Mouse (Mus musculus): Measurements from ENCODE around the gene Mief2. TPM values are rescaled to one million over a fixed set of nuclear protein-coding genes. Genes with fewer than 3 reads are reported as not detected.

Gene Mief2
- polyA plus RNA-seq, 1 experiment from 2014 or later: 19.0 TPM

DNA sequence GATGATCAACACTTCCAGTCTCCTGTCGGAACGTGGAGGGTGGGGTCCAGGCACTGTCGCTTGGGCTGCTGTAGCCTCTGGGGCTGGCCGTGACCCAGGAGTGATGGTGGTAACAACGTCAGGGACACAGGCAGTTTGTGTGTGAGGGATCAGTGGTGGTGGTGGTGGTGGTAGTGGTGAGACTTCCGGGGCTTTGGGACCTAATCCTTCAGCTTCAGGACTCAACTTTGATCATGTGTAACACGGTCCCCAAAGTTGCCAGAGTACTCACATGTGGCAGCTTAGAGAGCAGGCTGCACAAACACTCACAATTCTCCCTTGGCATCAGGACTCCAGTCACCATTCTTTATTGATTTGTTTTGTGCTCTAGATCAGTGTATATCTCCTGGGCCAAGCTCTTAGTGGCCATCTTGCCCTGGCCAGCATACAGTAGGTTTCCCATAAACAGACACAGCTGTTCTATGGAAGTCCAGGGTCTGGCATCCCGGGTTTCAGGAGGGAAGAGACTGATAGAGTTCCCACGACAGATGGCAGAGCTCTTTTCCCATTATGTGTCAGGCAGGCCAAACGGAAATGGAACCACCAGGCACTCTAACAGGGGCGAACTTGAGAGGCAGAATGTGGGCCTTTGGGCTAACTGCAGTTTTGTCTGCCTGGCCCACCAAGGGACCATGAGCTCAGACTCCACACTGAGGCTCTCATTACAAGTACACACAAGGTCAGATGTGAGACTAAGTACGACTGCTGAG lies 632 bp upstream of the Mief2 start:
- peaks cover 50% of the 10 kb centered on the region for H3K36me3 ChIP-seq (ENCODE audit: control insufficient read depth, insufficient read depth, low read length)
- ATAC-seq (ENCODE audit: insufficient number of reproducible peaks, insufficient read depth, low FRiP score, low read depth): no peak

DNA sequence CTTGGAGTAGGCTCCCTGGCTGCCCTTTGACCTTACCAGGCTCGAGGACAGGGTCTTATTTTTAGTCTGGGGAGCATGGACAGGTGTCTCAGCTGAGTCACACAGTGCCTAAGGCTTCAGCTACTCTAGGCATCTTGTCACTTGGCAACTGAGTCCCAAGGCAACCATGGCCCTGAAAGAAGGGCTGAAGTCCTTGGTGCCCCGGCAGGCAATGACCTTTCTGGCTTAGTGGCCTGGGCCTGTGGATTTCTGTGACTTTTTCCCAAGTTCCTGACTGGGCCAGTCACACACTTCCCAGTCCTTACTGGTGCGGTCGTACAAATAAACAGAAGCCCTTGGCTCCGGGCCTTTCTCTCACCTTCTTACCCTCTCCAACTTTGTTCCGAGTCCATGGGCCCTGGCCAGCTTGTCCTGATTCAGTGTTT lies 1.0 kb downstream of the Mief2 start:
- H3K9me3 ChIP-seq (ENCODE audit: control insufficient read depth, low read length): no peaks in the 10 kb centered on the region
- H3K36me3 ChIP-seq (ENCODE audit: control insufficient read depth, insufficient read depth, low read length): peaks cover 48% of the 10 kb centered on the region
- no peaks in the 10 kb centered on the region for H3K27me3 ChIP-seq (ENCODE audit: control insufficient read depth, insufficient read depth, low read length)
- H3K4me1 ChIP-seq (ENCODE audit: control insufficient read depth in 2 of 2, insufficient read depth in 2 of 2, low read length in 2 of 2): peaks cover 13 to 25% of the 10 kb centered on the region in 2 experiments
- H3K4me2 ChIP-seq (ENCODE audit: low read length): peak overlapping the region; percentile 80
- 62% methylated on average over 6 of the region's 6 CpGs for WGBS
- 0 out of 4 replicates have a peak overlapping the region, but pooled peaks of 1 of the 2 experiments have one; percentile 91 for H3K27ac ChIP-seq (replicated peaks in 1 of 2; ENCODE audit: control insufficient read depth in 1 of 2, insufficient read depth in 1 of 2, low read depth in 2 of 2, low read length in 2 of 2)
- H3K4me3 ChIP-seq (ENCODE audit: control insufficient read depth in 1 of 2, insufficient read depth in 1 of 2, low read depth in 1 of 2, low read length in 2 of 2): peak overlapping the region in 1 of 2 experiments; percentile 89; a peak in 1 of 4 replicates
- ATAC-seq (ENCODE audit: insufficient number of reproducible peaks, insufficient read depth, low FRiP score, low read depth): no peak
- H3K9ac ChIP-seq (ENCODE audit: low read length): peak overlapping the region; percentile 81

More for the DNA sequence above, 632 bp upstream of the Mief2 start:
- H3K9ac ChIP-seq (ENCODE audit: low read length): peak overlapping the region; percentile 94
- H3K27me3 ChIP-seq (ENCODE audit: control insufficient read depth, insufficient read depth, low read length): no peaks in the 10 kb centered on the region
- WGBS: 4% methylated on average over 12 of the region's 12 CpGs
- peak overlapping the region; percentile 84 to 91 for H3K27ac ChIP-seq (replicated peaks in 1 of 2; ENCODE audit: control insufficient read depth in 1 of 2, insufficient read depth in 1 of 2, low read depth in 2 of 2, low read length in 2 of 2)
- H3K4me1 ChIP-seq (ENCODE audit: control insufficient read depth in 2 of 2, insufficient read depth in 2 of 2, low read length in 2 of 2): peaks cover 13 to 25% of the 10 kb centered on the region in 2 experiments
- H3K4me2 ChIP-seq (ENCODE audit: low read length): peak overlapping the region; percentile 80
- H3K4me3 ChIP-seq (ENCODE audit: control insufficient read depth in 1 of 2, insufficient read depth in 1 of 2, low read depth in 1 of 2, low read length in 2 of 2): peak overlapping the region; percentile 83 to 89
- H3K9me3 ChIP-seq (ENCODE audit: control insufficient read depth, low read length): no peaks in the 10 kb centered on the region

- H3K4me2 ChIP-seq (ENCODE audit: low read length): no peak overlapping the region
- H3K4me1 ChIP-seq (ENCODE audit: control insufficient read depth in 2 of 2, insufficient read depth in 2 of 2, low read length in 2 of 2): peaks cover 13 to 25% of the 10 kb centered on the region in 2 experiments
- no peak for ATAC-seq (ENCODE audit: insufficient number of reproducible peaks, insufficient read depth, low FRiP score, low read depth)
- H3K4me3 ChIP-seq (ENCODE audit: control insufficient read depth in 1 of 2, insufficient read depth in 1 of 2, low read depth in 1 of 2, low read length in 2 of 2): no peak overlapping the region
- no peak overlapping the region for H3K9ac ChIP-seq (ENCODE audit: low read length)
- peaks cover 39% of the 10 kb centered on the region for H3K36me3 ChIP-seq (ENCODE audit: control insufficient read depth, insufficient read depth, low read length)
- H3K27me3 ChIP-seq (ENCODE audit: control insufficient read depth, insufficient read depth, low read length): no peaks in the 10 kb centered on the region
- no peaks in the 10 kb centered on the region for H3K9me3 ChIP-seq (ENCODE audit: control insufficient read depth, low read length)
- WGBS: 85% methylated on average over 9 of the region's 9 CpGs
- no peak overlapping the region for H3K27ac ChIP-seq (replicated peaks in 1 of 2; ENCODE audit: control insufficient read depth in 1 of 2, insufficient read depth in 1 of 2, low read depth in 2 of 2, low read length in 2 of 2)
Observed at GRCm38 (mm10) chr11:60730169-60730568, 2.0 kb downstream of the Mief2 start.

- Histone ChIP-seq H3K9ac (ENCODE audit: low read length) (no peak overlapping the region), H3K27ac (replicated peaks in 1 of 2; ENCODE audit: control insufficient read depth in 1 of 2, insufficient read depth in 1 of 2, low read depth in 2 of 2, low read length in 2 of 2) (no peak overlapping the region), H3K27me3 (ENCODE audit: control insufficient read depth, insufficient read depth, low read length) (no peaks in the 10 kb centered on the region), H3K4me1 (ENCODE audit: control insufficient read depth in 2 of 2, insufficient read depth in 2 of 2, low read length in 2 of 2) (peaks cover 10 to 20% of the 10 kb centered on the region in 2 experiments), H3K36me3 (ENCODE audit: control insufficient read depth, insufficient read depth, low read length) (peaks cover 39% of the 10 kb centered on the region), H3K4me2 (ENCODE audit: low read length) (no peak overlapping the region), H3K9me3 (ENCODE audit: control insufficient read depth, low read length) (no peaks in the 10 kb centered on the region), H3K4me3 (ENCODE audit: control insufficient read depth in 1 of 2, insufficient read depth in 1 of 2, low read depth in 1 of 2, low read length in 2 of 2) (no peak overlapping the region)
- ATAC-seq (ENCODE audit: insufficient number of reproducible peaks, insufficient read depth, low FRiP score, low read depth): no peak
- whole genome bisulfite sequencing: 88% methylated on average over 14 of the region's 14 CpGs
Observed at GRCm38 (mm10) chr11:60731251-60731650, 3.1 kb downstream of the Mief2 start.

DNA sequence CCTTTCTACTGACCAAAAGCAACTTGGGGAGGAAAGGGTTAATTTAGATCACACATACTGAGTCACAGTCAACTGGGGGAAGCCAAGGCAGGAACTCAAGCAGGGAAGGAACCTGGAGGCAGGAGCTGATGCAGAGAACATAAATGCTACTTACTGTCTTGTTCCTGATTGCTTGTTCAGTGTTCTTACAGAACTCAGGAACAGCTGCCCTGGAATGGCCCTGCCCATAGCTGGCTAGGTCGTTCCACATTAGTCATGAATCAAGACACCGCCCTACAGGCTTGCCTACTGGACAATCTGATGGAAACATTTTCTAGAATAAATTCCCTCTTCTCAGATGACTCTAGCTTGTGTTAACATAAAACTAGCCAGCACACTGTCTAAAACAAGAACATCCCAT lies 6.0 kb downstream of the Mief2 start:
- no peak overlapping the region for H3K4me2 ChIP-seq (ENCODE audit: low read length)
- H3K4me3 ChIP-seq (ENCODE audit: control insufficient read depth in 1 of 2, insufficient read depth in 1 of 2, low read depth in 1 of 2, low read length in 2 of 2): no peak overlapping the region
- no peak for ATAC-seq (ENCODE audit: insufficient number of reproducible peaks, insufficient read depth, low FRiP score, low read depth)
- H3K27me3 ChIP-seq (ENCODE audit: control insufficient read depth, insufficient read depth, low read length): no peaks in the 10 kb centered on the region
- WGBS: 63% methylated on average over 2 of the region's 2 CpGs
- H3K4me1 ChIP-seq (ENCODE audit: control insufficient read depth in 2 of 2, insufficient read depth in 2 of 2, low read length in 2 of 2): peaks cover 1 to 4% of the 10 kb centered on the region in 2 experiments
- H3K9me3 ChIP-seq (ENCODE audit: control insufficient read depth, low read length): no peaks in the 10 kb centered on the region
- H3K36me3 ChIP-seq (ENCODE audit: control insufficient read depth, insufficient read depth, low read length): peaks cover 39% of the 10 kb centered on the region
- no peak overlapping the region for H3K27ac ChIP-seq (replicated peaks in 1 of 2; ENCODE audit: control insufficient read depth in 1 of 2, insufficient read depth in 1 of 2, low read depth in 2 of 2, low read length in 2 of 2)
- H3K9ac ChIP-seq (ENCODE audit: low read length): no peak overlapping the region

- H3K27ac ChIP-seq (replicated peaks in 1 of 2; ENCODE audit: control insufficient read depth in 1 of 2, insufficient read depth in 1 of 2, low read depth in 2 of 2, low read length in 2 of 2): no peak overlapping the region
- no peak for ATAC-seq (ENCODE audit: insufficient number of reproducible peaks, insufficient read depth, low FRiP score, low read depth)
- no peak overlapping the region for H3K9ac ChIP-seq (ENCODE audit: low read length)
- 82% methylated on average over 5 of the region's 5 CpGs for WGBS
- H3K27me3 ChIP-seq (ENCODE audit: control insufficient read depth, insufficient read depth, low read length): no peaks in the 10 kb centered on the region
- no peaks in the 10 kb centered on the region for H3K9me3 ChIP-seq (ENCODE audit: control insufficient read depth, low read length)
- H3K4me2 ChIP-seq (ENCODE audit: low read length): no peak overlapping the region
- H3K4me3 ChIP-seq (ENCODE audit: control insufficient read depth in 1 of 2, insufficient read depth in 1 of 2, low read depth in 1 of 2, low read length in 2 of 2): no peak overlapping the region
- peaks cover 46% of the 10 kb centered on the region for H3K36me3 ChIP-seq (ENCODE audit: control insufficient read depth, insufficient read depth, low read length)
- H3K4me1 ChIP-seq (ENCODE audit: control insufficient read depth in 2 of 2, insufficient read depth in 2 of 2, low read length in 2 of 2): no peaks in the 10 kb centered on the region; a peak in 1 of 4 replicates
Observed at GRCm38 (mm10) chr11:60735191-60735590, 7.0 kb downstream of the Mief2 start.

DNA sequence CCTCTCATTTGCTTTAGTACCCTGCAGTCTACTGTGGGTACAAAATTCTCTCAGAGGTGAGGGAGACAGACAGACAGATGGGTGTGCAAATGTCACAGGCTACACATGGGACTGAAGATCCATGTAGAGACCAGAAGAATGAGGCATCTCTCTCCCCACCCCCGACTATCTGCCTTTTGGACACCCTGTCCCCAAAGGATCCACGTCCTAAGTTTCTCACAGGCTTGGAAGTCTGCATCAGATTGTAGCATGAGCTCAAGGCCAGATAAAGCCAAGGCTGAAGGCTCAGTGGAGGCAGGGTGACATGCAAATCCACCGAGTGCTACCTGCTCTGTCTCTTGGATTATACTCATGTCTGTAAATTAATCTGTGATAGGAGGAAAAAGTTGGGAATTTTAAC lies 8.3 kb downstream of the Mief2 start:
- peaks cover 44% of the 10 kb centered on the region for H3K36me3 ChIP-seq (ENCODE audit: control insufficient read depth, insufficient read depth, low read length)
- 78% methylated on average over 3 of the region's 3 CpGs for WGBS

More for the DNA sequence above, 8.3 kb downstream of the Mief2 start:
- H3K27me3 ChIP-seq (ENCODE audit: control insufficient read depth, insufficient read depth, low read length): no peaks in the 10 kb centered on the region
- no peaks in the 10 kb centered on the region for H3K9me3 ChIP-seq (ENCODE audit: control insufficient read depth, low read length)
- no peak overlapping the region for H3K4me2 ChIP-seq (ENCODE audit: low read length)
- no peak overlapping the region for H3K9ac ChIP-seq (ENCODE audit: low read length)
- no peak for ATAC-seq (ENCODE audit: insufficient number of reproducible peaks, insufficient read depth, low FRiP score, low read depth)
- no peak overlapping the region for H3K27ac ChIP-seq (replicated peaks in 1 of 2; ENCODE audit: control insufficient read depth in 1 of 2, insufficient read depth in 1 of 2, low read depth in 2 of 2, low read length in 2 of 2)
- no peaks in the 10 kb centered on the region; a peak in 1 of 4 replicates for H3K4me1 ChIP-seq (ENCODE audit: control insufficient read depth in 2 of 2, insufficient read depth in 2 of 2, low read length in 2 of 2)
- H3K4me3 ChIP-seq (ENCODE audit: control insufficient read depth in 1 of 2, insufficient read depth in 1 of 2, low read depth in 1 of 2, low read length in 2 of 2): no peak overlapping the region

All from heart, embryonic 14.5 days (tissue).